Mouse (Mus musculus): ENCODE measurements around the gene Fam107b.

Fam107b gene

GRCm38 (mm10) chr2:3608868-3609854 lies 38.9 kb downstream of the Fam107b start:
- DNase-seq = no peak

GRCm38 (mm10) chr2:3618446-3618845 lies 48.2 kb downstream of the Fam107b start:
- no peak for DNase-seq

- DNase-seq = no peak
Measured at GRCm38 (mm10) chr2:3621568-3621967, 51.3 kb downstream of the Fam107b start.

GRCm38 (mm10) chr2:3622158-3622557 lies 51.9 kb downstream of the Fam107b start:
- DNase-seq = no peak

GRCm38 (mm10) chr2:3623207-3623980 lies 53.1 kb downstream of the Fam107b start:
- no peak for DNase-seq

- DNase-seq = no peak
Measured at GRCm38 (mm10) chr2:3623981-3624584, 53.8 kb downstream of the Fam107b start.

GRCm38 (mm10) chr2:3629096-3629495 lies 58.8 kb downstream of the Fam107b start:
- DNase-seq = no peak

- no peak for DNase-seq
Measured at GRCm38 (mm10) chr2:3629741-3630140, 59.5 kb downstream of the Fam107b start.

- no peak for DNase-seq
Measured at GRCm38 (mm10) chr2:3630769-3631477, 60.6 kb downstream of the Fam107b start.

GRCm38 (mm10) chr2:3633137-3633536 lies 62.8 kb downstream of the Fam107b start:
- no peak for DNase-seq

- DNase-seq = no peak
Measured at GRCm38 (mm10) chr2:3636771-3637170, 66.5 kb downstream of the Fam107b start.

GRCm38 (mm10) chr2:3641001-3641770 lies 70.9 kb downstream of the Fam107b start:
- no peak for DNase-seq

GRCm38 (mm10) chr2:3642949-3643348 lies 72.7 kb downstream of the Fam107b start:
- DNase-seq = no peak

GRCm38 (mm10) chr2:3645741-3646140 lies 75.5 kb downstream of the Fam107b start:
- DNase-seq = no peak

GRCm38 (mm10) chr2:3649171-3649570 lies 78.9 kb downstream of the Fam107b start:
- DNase-seq = no peak

GRCm38 (mm10) chr2:3654606-3655005 lies 84.3 kb downstream of the Fam107b start:
- DNase-seq = no peak

- DNase-seq = peak; percentile 46
Measured at GRCm38 (mm10) chr2:3656091-3656490, 85.8 kb downstream of the Fam107b start.

- no peak for DNase-seq
Measured at GRCm38 (mm10) chr2:3656834-3657233, 86.5 kb downstream of the Fam107b start.

GRCm38 (mm10) chr2:3657376-3657775 lies 87.1 kb downstream of the Fam107b start:
- DNase-seq = no peak

GRCm38 (mm10) chr2:3657811-3658730 lies 87.8 kb downstream of the Fam107b start:
- DNase-seq = no peak

GRCm38 (mm10) chr2:3658900-3659299 lies 88.6 kb downstream of the Fam107b start:
- DNase-seq = no peak
